Mouse (Mus musculus): ENCODE results near the gene Sh3rf1.

- TF ChIP-seq CTCF (IDR thresholded peaks at IDR 0.05; ENCODE audit: control insufficient read depth, insufficient read depth, insufficient read length) (no peak), MAX (IDR thresholded peaks at IDR 0.05) (no peak), MYOG (IDR thresholded peaks at IDR 0.05; ENCODE audit: control insufficient read depth, extremely low read depth, insufficient read length) (no peak), USF1 (IDR thresholded peaks at IDR 0.05; ENCODE audit: low read depth) (no peak), MYOD1 (IDR thresholded peaks at IDR 0.05; ENCODE audit: control insufficient read depth, insufficient read length, low read depth) (no peak), FOSL1 (IDR thresholded peaks at IDR 0.05; ENCODE audit: insufficient read depth, low read length, poor library complexity, severe bottlenecking) (no peak), CEBPB (IDR thresholded peaks at IDR 0.05; ENCODE audit: low read depth) (no peak)
These were observed 42.1 kb upstream of the Sh3rf1 start for GRCm38 (mm10) chr8:61181592-61181991.

Data from C2C12 (cell line).